Mouse (Mus musculus): ENCODE measurements at regions not wholly inside any gene's neighbourhood (a gene's known extent, or its start where the extent isn't known, plus 50 kb on each side); places are given as distances from the start of the nearest gene placed in this dataset.

DNA sequence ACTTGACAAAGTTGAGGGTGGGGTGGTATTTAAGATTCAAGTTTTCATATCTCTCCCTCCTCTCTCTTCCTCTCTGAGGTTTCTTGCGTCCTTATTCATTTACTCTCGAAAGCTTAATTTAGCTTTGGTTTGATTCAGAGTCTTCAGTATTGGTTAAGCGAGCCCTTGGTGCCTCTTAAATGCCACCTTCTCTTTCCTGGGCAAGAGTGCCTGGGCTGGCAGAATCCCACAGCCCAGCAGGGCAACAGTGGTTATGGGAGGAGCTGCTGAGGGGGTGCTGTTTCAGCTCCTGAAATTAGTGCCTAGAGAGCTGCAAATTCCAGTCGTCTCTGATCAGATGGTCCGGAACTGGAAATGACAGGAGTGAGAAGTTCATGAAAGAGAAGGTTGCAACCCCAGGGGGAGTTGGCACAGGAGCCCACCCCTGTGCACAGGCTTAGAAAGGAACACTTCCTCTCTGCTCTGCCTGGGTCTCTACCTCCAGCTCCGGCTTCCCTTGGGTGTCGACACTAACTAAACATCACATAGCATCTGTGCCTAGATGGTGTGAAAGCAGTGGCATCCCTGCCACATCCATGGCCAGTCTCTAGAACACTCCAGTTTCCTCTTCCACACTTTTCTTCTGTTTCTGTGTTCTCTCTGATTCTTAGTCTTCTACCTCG lies 125.2 kb upstream of the Tent5a start:
- DNase-seq (ENCODE audit: low read depth, low spot score): no peak

DNA sequence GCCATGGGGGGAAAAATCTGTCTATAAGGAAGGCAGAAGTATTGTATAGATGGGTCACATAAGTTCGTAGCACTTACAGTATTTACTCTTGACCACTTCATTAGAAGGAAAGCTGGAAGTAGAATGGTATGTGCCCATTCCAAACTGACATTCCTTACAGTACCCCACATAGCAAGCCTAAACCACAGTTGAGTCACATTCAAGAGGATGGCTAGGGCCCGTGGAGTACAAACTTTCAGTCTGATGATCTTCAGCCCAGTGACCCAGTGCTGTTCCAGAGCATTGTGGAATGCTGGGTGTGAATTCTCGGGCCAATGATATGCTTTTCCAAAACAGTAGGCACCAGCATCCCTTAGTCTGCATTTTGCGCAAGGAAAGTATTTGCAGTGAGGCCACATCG lies 124.2 kb upstream of the Tent5a start:
- DNase-seq (ENCODE audit: low read depth, low spot score): no peak

DNA sequence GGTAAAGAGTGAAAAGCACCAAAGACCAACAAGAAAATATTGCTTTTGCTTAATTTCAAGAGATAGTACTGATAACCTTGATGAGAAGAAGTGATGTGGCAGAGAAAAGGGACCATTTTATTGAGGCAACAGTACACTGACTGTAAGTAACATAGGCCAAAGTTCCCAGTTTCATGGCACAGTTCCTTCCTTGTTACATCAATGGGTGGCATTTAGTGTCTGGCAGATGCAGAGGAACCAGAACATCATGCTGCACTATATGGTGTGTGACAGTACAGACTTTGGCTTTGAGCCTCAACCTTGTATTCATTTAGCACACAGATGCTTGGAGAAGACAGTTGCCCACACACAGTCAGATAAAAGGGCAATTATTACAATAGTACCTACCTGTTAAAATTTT lies 123.7 kb upstream of the Tent5a start:
- DNase-seq (ENCODE audit: low read depth, low spot score): no peak

DNA sequence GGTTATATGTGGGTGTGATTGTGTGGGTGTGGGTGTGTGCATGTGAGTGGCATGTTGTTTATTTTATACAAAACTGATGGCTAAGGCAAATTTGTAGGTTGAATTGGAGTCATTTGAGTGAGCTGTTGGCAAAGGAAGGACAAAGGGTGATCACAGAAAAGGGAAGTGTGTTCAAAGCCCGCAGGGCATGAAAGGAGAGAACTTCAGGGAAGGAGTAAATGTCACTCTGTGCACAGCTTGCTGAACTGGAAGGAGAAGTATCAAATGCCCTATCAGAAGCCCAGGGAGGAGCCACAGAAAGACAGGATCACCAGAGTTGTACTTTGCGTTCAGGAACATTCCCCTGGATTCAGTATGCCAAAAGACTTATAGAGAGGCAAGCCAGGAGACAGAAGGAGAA lies 122.3 kb upstream of the Tent5a start:
- no peak for DNase-seq (ENCODE audit: low read depth, low spot score)

DNA sequence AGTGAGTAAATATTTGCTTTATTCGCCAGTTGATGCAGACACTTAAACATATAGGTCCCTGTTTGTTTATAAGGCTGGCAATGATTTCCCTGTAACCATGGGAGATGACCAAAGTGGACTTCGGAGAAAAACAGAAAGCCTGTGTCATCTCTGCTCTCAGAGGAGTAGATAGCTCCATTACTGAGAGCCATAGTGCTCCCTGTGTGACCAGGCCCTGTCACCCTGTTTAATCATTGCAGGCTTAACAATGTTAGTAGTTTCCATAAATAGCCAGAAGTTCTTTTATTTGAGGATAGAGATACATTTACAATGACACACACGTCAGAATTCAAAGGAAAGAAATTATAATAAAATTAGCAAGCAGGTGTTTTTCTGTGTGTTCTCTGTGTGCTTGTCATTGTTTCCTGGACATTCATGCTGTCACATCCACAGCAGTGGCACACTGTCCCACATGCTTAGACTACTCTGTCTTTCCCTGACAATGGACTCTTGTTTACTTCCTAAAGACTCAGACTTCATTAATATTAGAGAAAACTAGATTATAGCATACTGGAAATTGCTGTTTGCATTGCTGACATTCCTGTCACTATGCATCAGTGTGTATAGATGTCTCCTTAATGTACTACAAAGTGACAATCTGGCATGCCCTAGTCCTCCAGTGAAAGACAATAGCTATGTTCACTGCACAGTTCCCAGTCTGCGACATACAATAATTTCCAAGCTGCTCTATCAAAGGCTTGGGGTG lies 115.8 kb upstream of the Tent5a start:
- no peak for DNase-seq (ENCODE audit: low read depth, low spot score)

DNA sequence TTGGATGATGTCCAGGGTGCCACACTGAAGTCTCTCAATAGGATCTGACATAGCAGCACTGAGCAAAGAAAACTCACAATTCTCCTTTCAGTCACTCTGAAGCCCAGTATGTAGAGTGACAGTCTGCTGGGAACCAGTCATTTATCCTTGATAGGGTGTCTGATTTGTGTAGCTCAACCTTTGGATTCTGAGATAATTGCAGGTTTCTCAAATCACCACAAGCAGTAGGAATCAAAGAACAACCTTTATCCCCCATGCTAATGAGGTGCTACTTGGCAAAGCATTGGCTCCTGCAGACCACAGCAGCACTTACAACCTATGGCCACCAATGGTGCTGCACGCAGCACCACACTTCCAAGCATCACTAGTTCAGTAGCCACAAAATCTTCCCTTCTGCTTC lies 112.5 kb upstream of the Tent5a start:
- DNase-seq (ENCODE audit: low read depth, low spot score): no peak

DNA sequence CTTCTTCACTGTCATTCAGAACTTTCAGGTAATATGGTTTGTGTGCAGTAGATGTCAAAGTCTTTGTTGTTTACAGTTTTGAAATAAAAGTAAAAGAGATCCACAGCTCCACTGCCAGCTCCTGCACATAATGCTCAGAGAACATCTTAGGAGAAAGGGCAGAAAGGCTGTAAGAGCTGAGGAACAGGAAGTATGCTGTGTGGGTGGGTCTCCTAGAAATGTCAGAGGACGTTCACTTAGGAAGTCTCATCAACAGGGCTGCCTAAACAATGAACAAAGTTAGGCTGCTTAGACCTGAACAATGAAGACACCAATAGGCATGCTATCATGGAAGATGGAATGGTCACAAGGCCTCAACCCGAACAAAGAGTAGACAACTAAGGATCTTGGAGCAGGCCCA lies 105.1 kb upstream of the Tent5a start:
- no peak for DNase-seq (ENCODE audit: low read depth, low spot score)

DNA sequence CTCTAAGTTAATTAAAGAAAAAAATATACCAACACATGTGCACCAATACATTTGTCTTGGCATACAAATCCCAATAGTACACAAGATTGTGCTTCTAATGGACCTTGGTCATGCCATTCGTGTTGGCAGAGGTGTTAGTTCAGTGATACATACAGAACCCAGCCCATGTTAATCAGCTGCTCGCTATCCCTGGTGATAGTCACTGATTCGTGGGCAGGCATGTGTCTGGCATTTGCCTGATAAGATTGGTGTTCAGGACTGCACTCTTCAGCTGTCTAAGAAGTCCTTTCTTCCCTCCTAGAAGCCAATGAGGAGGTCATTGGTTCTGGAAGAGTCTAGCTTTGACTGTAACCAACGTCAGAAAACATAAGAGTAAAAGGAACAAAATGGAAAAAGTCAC lies 99.7 kb upstream of the Tent5a start:
- DNase-seq (ENCODE audit: low read depth, low spot score): no peak

DNA sequence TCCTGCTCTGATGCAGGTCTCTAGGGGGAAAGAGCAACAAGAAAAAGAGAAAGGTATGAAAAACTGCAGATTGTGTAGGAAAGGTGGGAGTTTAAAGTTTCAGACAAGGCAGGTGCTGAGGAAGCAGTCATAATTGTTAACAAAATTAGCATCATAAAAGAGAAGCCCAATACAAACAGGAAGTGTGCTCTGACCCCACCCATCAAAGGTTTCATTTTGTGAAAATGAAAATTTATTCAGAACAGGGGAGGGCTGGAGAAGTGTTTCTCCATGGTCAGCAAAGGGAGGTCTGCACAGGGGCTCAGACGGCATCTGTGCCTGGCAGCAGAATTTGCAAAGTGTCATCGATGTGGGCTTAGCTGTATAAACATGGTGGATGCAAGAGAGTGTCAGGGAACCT lies 96.8 kb upstream of the Tent5a start:
- DNase-seq (ENCODE audit: low read depth, low spot score): no peak

DNA sequence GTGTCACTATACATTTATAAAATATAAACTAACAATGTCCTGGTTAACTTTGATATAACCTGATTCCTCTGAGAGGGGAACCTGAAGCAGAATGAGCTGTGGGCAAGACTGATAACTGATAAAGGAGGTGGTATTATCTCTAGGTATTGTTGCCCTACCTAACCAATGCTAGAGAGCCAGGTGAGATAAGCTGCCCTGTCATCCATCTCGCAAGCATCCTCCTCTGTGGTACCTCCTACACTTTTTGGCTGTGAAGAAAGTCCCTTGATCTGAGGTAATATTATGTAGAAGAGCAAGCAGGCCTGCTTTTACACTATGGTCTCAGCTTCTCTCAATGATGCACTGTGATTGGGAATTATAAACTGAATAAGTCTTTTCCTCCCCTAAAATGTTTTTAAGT lies 87.2 kb upstream of the Tent5a start:
- DNase-seq (ENCODE audit: low read depth, low spot score): no peak

DNA sequence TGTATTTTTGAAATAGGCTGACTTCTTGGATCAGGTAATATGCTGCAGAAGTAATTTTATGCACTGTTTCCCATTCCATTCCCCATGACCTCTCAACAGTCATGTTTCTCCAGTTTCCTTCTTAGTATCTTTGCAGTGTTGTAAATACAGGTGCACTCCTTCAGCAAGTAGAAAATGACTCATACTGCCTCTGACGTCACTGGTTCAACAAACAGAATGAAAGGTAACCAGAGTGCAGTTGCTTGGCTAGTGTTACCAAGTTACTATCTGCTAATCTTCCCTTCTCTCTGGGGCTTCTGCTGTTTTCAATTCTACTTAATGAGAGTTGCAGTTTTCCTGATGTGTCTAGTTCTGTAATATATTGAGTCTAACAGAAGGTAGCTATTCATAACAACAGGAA lies 86.7 kb upstream of the Tent5a start:
- DNase-seq (ENCODE audit: low read depth, low spot score): no peak

DNA sequence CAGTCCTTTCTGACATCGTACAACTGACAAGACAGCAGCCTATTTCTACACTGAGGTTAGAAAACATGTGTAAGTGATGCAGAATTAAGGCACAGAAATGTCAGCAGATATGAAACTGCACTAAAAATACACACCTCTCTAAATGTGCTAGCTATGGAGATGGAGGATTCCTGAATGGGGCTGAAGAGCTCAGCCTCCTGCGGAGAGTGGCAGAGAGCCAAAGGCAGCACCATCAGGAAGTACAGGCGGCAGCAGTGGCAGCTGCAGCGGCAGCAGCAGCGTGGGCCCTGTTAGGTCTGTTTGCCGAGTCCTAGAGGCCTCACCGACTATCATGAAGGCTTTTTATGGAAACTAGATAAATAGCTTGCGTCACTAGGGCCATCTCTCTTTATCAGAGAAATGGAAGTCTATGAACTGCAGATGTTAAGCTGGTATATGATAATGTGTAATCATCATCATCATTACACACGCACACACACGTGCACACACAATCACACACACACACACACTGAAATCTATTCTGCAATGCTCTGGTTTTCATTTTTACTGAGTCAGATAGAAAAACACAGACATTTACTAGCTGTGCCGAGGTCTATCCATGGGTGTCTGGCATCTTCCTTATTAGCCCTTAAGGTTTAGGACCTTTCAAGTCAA lies 83.6 kb upstream of the Tent5a start:
- DNase-seq (ENCODE audit: low read depth, low spot score): peak; percentile 12

DNA sequence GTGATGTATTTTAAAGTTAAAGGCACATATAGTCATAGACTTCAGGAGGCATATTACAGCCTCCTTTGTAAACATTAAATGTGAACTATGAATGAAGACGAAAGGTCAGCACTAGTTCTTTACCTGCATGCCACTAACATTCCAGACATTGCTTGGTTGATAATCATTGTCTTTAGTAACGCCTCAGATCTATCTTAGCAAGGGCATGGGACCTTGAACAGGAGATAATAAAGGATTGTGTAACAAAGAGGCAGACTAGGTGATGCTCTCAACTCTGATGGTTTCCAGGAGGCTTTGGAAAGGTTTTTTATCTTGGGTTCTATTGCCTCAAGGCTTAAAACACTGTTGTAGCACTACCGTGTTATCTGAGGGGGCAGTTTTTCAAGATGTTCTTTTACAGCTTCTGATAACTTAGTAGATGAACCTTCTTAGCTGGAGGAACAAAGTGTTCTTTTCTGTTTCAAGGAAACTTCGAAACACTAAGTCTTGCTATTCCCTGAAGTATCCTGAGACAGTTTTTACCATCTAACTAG lies 82.9 kb upstream of the Tent5a start:
- no peak for DNase-seq (ENCODE audit: low read depth, low spot score)

DNA sequence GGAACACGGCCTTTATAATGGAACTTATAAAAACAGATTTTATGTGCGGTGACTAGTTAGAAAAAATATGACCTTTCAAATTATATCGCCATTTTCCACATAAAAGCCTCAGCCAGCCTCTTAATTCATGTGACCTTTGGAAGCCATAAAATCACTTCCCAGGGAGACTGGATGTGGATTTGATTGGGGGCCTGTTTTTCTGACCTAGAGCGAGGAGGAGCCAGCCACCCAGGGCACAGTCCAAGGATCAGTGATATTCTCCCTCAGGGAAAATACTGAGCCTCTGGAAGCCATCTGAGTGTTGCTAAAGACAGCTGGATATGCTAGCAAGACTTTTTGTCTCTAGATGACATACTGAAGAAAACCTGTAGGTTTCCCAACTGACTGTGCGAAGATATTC lies 81.3 kb upstream of the Tent5a start:
- no peak for DNase-seq (ENCODE audit: low read depth, low spot score)

DNA sequence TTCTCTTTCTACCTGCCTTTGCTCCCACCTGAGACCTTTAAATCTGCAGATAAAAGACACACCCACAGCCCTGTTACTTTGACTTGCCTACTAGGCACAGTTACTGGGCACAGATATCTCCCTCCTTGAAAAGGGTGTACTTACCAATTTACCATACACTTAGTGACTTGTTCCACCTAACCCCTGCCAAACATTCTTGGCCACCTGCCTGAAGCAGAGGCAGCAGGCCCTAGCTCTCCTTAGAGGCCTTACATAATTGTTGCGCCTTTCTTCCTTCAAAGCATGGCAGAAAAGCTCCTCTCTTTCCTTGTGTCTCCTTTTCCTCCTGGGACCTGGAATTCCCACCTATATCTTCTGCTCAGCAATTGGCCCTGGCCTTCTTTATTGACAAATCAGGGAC lies 80.4 kb upstream of the Tent5a start:
- DNase-seq (ENCODE audit: low read depth, low spot score): no peak

DNA sequence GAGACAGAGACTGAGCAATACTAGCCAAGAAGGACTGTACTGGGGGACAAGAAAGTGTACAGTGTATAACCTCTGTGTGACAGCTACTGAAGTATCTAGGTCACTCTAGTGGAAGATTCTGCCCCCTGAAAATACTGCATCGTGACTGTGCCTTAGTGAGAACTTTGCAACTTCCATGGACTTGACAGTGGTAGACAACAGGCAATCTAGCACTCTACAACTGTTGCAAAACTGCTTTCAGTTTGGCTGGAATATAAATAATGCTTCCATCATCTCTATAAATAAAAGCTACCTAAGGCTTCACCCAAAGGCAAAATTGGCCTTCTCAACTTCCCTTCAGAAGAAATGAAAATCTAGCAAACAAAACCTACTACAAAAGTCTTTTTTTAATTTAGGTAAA lies 74.6 kb upstream of the Tent5a start:
- DNase-seq (ENCODE audit: low read depth, low spot score): no peak

DNA sequence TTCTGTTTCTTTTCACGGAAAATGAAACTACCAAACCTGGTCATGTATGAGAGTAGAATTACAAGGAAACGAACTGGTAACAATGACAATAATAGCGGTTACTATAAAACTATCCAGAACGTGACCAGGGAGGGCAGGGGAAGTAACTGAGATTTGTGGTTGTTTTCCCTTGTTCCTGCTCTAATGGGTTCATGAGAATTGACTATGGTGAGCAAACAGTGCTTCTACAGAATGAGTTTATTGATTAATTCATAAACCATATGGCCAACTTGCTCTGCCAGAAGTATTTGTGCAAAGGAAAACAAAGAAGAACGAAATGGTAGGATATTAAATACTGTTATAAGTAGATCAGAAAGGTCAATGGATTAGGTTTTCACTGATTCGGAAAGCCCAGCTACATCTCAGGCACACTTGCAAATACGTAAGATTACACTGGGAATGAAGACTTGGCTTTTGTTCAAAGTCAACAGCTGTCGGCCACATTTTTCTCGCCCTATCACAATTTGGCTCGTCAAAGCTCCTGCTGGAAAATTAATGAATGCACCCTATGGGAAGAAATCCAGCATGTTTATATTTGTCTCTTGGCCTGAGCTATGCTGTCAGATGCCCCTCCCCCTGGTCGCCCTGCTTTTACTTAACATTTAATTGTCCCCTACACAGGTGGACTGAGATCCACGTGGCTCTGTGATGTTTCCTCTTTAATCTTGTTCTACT lies 73.6 kb upstream of the Tent5a start:
- DNase-seq (ENCODE audit: low read depth, low spot score): no peak

DNA sequence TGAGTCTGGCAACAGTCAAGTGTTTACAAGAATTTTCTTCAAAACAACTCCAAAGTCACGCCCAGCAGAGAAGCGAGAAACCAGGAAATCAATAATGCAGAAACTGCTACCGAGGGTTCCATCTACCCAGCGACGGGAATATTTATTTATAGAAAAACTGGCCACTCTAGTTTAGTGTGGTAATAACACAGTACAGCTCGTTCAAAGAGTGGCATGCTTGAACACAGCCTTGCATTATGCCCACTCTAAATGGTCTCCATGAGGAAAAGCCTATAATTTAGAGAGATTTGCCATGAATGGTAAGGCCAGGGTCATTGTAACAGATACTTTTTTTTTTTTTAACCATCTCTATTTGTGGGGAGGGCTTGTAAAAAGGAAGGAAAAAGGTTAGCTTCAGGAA lies 67.8 kb upstream of the Tent5a start:
- DNase-seq (ENCODE audit: low read depth, low spot score): no peak

DNA sequence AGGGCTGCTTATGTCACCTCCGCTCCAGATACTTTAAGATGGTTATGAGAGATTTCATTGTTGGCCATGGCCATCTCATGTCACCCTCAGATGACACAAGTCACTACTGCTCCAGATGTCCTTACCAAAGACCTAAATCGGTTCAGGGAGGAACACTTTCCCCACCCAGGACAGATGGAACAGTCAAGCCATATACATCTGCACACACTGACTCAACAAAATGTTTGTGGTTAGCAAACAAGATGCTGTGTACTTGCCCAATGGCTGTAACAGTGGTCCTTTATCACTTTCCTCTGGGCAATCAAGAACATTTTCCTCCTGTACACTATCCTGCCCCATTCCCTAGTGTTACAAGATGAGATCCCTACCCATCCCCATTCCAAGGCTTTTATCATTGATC lies 64.1 kb upstream of the Tent5a start:
- no peak for DNase-seq (ENCODE audit: low read depth, low spot score)

DNA sequence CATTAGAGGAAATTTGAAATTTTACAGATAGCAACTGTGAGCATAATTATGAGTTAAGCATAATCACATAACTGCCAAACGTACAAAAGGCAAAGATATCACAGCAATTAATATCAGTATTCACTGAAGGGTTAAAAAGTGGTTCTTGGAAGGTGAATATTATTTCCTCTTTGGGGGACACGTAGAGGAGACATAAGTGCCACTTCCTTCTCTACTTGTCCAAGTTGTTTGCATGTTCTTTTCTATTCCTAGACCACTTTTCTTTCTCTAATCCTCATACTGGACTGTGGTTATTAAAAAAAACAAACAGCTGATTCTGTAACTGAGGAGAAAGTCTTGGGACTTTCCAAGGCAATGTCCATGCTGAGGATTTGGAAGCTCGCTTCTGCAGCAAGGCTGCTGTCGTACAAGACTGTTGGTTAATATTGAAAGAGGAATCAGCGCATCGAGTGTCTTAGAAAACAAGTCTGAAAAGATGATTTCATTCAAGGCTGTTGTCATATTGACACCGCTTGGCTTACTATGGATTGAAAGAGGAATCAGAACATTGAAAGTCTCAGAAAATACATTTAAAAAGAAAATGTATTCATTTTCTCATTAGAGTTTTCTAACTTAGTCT lies 61.7 kb upstream of the Tent5a start:
- no peak for DNase-seq (ENCODE audit: low read depth, low spot score)

DNA sequence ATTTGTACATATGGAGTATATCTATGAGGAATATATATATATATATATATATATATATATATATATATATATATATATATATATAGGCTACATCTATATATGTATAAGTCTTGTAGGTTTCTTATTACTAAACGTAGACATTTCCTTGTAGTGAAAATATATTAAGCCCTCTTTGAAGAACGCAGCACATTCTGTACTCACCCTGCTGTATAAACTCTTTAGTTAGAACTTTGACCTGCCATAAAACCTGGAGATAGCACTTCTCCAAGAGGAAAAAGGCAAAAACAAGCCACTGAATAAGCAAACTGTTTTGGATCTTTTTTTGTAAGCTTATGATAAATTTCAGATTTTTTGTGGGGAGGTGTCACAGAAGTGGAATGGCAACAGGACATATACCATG lies 55.3 kb upstream of the Tent5a start:
- DNase-seq (ENCODE audit: low read depth, low spot score): no peak

DNA sequence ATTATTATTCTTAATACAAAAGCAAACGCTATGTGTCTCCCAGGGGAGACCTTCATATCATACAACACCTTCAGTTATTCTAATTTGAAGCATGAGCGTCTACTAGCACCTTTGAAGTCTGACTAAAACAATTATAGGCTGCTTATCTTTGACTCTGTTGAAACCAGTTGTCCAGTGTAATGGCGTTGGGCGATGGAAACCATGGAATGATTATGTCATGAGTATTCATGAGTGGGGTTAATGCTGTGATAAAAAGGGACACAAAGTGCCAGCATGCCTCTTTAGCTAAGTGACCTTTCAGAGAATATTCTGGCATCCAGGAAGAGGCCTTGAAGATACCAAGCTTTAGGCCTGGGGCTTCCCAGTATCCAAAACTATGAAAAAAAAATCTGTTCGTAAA lies 53.6 kb upstream of the Tent5a start:
- DNase-seq (ENCODE audit: low read depth, low spot score): no peak
